Mouse (Mus musculus): ENCODE results near the gene Wrap73. TPM values are rescaled to one million over a fixed set of nuclear protein-coding genes. Genes with fewer than 3 reads are reported as not detected.

Gene Wrap73
- 13.8 and 16.3 TPM in 2 replicates for polyA plus RNA-seq (2015; fragmentation: Nextera tagmentation; extraction: Ambion mirVana)

DNA sequence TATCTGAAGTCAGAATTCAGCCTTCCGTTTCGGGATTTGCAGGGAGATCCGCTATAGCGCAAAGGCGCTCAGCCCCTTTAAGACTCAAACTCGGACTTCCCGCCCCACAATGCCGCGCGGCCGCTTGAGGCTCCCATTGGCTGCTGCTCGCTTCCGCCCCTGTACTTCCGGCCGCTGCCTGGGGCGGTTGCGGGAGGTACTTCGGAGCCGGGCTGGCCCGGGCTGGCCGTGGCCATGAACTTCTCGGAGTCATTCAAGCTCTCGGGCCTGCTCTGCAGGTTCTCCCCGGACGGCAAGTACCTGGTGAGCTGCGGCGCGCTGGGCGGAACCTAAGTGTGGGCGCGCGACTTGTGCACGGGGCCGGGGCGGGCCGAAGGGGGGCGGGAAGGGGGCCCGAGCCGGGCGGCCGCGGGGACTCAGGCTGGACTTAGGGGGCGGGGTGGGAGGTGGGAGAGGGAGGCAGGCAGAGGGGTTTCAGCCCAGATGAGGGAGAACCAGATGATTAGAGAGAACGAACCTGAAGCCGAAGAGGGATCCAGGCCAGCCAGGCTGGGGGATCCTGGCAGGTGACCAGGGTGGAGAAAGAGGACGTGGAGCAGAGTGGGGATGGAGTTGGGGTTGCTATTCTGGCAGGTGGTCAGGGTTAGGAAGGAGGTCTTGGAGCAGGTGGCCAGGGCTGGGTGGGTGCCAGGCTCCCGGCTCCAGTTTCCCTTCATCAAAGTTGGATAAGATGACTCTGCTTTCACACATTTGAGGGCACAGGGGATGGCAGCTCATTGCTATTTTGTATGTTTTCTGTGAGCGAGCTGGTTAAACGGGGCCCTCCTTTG lies at the start of gene Wrap73:
TSS of gene Wrap73 (plus strand) at position 162 of the 830 bp plus-strand sequence.

DNA sequence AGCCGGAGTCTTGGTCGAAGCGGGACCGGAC lies 2.2 kb upstream of the Wrap73 start, which contains the start of gene Trp73:
TSS of gene Trp73 (minus strand) at position 27 of the 31 bp plus-strand sequence.

GRCm38 (mm10) chr4:154160538-154161390 lies 18.6 kb downstream of the Wrap73 start, which contains the start of gene Tprgl:
Tprgl (minus strand) TSS chr4:154160666.

GRCm38 (mm10) chr4:154170506-154171150 lies 28.5 kb downstream of the Wrap73 start, which contains the start of gene Megf6:
Megf6 (plus strand) TSS chr4:154170730.

Other genes starting within 250 kb of the Wrap73 start
- 55.1 and 56.6 TPM in 2 replicates for gene A430005L14Rik, start 185.1 kb upstream of the Wrap73 start, polyA plus RNA-seq (2015; fragmentation: Nextera tagmentation; extraction: Ambion mirVana)
- 4.0 and 4.9 TPM in 2 replicates for gene Dffb, start 167.2 kb upstream of the Wrap73 start, polyA plus RNA-seq (2015; fragmentation: Nextera tagmentation; extraction: Ambion mirVana)
- 8.3 and 9.0 TPM in 2 replicates for gene Cep104, start 167.2 kb upstream of the Wrap73 start, polyA plus RNA-seq (2015; fragmentation: Nextera tagmentation; extraction: Ambion mirVana)
- 11.9 and 12.8 TPM in 2 replicates for gene Lrrc47, start 130.6 kb upstream of the Wrap73 start, polyA plus RNA-seq (2015; fragmentation: Nextera tagmentation; extraction: Ambion mirVana)
- gene Smim1, start 116.1 kb upstream of the Wrap73 start, polyA plus RNA-seq (2015; fragmentation: Nextera tagmentation; extraction: Ambion mirVana), result 42.8 and 45.0 TPM in 2 replicates
- not detected in 2 replicates for gene Ccdc27, start 99.7 kb upstream of the Wrap73 start, polyA plus RNA-seq (2015; fragmentation: Nextera tagmentation; extraction: Ambion mirVana)
- gene Trp73, start 2.2 kb upstream of the Wrap73 start, polyA plus RNA-seq (2015; fragmentation: Nextera tagmentation; extraction: Ambion mirVana), result 0.06 and 0.10 TPM in 2 replicates
- gene Tprgl, start 18.3 kb downstream of the Wrap73 start, polyA plus RNA-seq (2015; fragmentation: Nextera tagmentation; extraction: Ambion mirVana), result 177 and 180 TPM in 2 replicates
- 11.5 and 15.4 TPM in 2 replicates for gene Megf6, start 28.4 kb downstream of the Wrap73 start, polyA plus RNA-seq (2015; fragmentation: Nextera tagmentation; extraction: Ambion mirVana)
- 7.0 and 9.0 TPM in 2 replicates for gene Arhgef16, start 159.3 kb downstream of the Wrap73 start, polyA plus RNA-seq (2015; fragmentation: Nextera tagmentation; extraction: Ambion mirVana)
- not detected in 2 replicates for gene B230104I21Rik, start 193.8 kb downstream of the Wrap73 start, polyA plus RNA-seq (2015; fragmentation: Nextera tagmentation; extraction: Ambion mirVana)

Data from urinary bladder, postnatal 0 days (tissue).